Mouse (Mus musculus) testis, adult 2 months (tissue): ENCODE results near the gene Stambpl1. TPM values are rescaled to one million over a fixed set of nuclear protein-coding genes. Genes with fewer than 3 reads are reported as not detected.
A peak's percentile ranks its signal among the peaks of the same experiment; 100 is the strongest.

Experiments
- H3K27ac ChIP-seq: fragments of 200-500 bp; 2 replicates; pipeline ENCODE4 v1.5.1; 2012; ENCODE audit warnings: low read depth, low read length; ENCODE audit not compliant: control insufficient read depth, insufficient read depth
- H3K27me3 ChIP-seq: fragments of 200-500 bp; 2 replicates; pipeline ENCODE4 v1.6.1; 2012; ENCODE audit warnings: mild to moderate bottlenecking, low read length, moderate library complexity; ENCODE audit not compliant: control insufficient read depth, insufficient read depth
- H3K36me3 ChIP-seq: fragments of 200-500 bp; 2 replicates; pipeline ENCODE4 v1.6.1; 2012; ENCODE audit warnings: mild to moderate bottlenecking, low read length; ENCODE audit not compliant: control insufficient read depth, insufficient read depth
- H3K4me1 ChIP-seq: fragments of 200-500 bp; 2 replicates; pipeline ENCODE4 v1.6.1; 2012; ENCODE audit warnings: low read length; ENCODE audit not compliant: control insufficient read depth, insufficient read depth
- H3K4me3 ChIP-seq: fragments of 200-500 bp; 2 replicates; pipeline ENCODE4 v1.5.1; 2012; ENCODE audit warnings: low read depth, mild to moderate bottlenecking, low read length, moderate library complexity, mixed read lengths; ENCODE audit not compliant: control insufficient read depth
- CTCF ChIP-seq: fragments of 200-500 bp; IDR thresholded peaks from 2 replicates; pipeline ENCODE4 v1.5.1; 2012; ENCODE audit warnings: low read depth, mild to moderate bottlenecking, inconsistent platforms, low read length, moderate library complexity; ENCODE audit not compliant: control insufficient read depth, insufficient read depth, insufficient replicate concordance
- POLR2A ChIP-seq: fragments of 200-500 bp; IDR thresholded peaks from 2 replicates; pipeline ENCODE4 v1.6.1; 2012; ENCODE audit warnings: low read depth, mild to moderate bottlenecking, inconsistent platforms, low read length, moderate library complexity; ENCODE audit not compliant: control insufficient read depth
- polyA plus RNA-seq: library from polyadenylated mRNA; depleted of rRNA; stranded (reverse); fragments of >200 nt; gene quantifications from 2 replicates; pipeline ENCODE4 v1.2.3, GENCODE M21; 2012

Gene Stambpl1
- polyA plus RNA-seq, 1 experiment: 38.0 TPM

DNA sequence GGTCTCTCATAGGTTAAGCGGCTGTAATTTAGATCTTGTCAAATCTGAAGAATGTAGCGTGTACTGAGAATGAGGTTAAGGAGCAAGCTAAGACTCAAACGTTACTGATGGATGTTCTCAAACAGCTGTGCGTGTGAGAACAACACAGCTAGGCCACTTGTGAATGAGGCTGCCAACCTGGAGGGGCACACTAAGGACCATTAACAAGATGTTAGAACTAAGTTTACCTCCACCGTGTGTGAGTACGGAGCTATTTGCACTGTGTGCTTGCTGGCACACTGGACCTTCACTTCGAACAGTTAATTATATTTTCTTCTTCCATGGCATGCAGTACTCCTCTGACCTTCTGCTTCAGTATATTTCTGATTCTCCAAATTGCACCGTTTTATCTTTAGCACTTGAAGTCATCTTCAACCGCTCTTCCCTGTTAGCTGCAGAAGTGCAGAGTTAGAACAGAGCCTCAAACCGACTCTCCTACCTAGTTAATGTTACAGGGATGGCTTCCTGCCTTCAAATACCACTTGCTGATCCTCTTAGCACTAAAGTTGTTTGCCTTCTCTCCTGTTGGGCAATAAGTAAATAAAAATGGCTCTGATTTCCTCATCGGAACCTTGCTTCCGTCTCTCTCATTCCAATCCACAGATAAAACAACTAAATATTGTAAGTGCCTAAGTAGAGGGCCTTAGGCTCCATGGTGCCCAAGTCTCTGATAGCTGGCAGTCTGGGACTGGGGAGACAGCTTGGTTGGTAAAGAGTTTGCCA lies 20.6 kb downstream of the Stambpl1 start:
- Histone ChIP-seq H3K4me3 (no peak overlapping the region), H3K27ac (no peak overlapping the region), H3K4me1 (no peaks in the 10 kb centered on the region), H3K36me3 (no peaks in the 10 kb centered on the region), H3K27me3 (no peaks in the 10 kb centered on the region)
- TF ChIP-seq CTCF (no peak), POLR2A (no peak)

DNA sequence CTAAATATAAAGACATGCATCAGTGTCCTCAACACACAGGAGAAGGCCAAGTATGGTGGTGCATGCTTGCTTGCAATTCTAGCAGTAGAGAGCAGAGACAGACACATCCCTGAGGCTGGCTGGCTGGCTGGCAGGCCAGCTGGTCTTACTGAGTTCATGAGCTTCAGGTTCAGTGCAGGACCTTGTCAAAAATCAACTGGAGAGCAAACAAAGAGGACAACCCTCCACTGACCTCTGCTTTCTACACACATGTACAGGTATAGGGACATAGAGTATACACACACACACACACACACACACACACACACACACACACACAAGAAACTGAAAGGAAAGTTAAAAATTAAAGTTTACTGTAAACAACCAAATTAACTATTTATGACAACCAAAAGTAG lies 21.2 kb downstream of the Stambpl1 start:
- no peaks in the 10 kb centered on the region for H3K4me1 ChIP-seq
- no peaks in the 10 kb centered on the region for H3K36me3 ChIP-seq
- TF ChIP-seq POLR2A (no peak), CTCF (no peak)
- no peak overlapping the region for H3K4me3 ChIP-seq
- no peaks in the 10 kb centered on the region for H3K27me3 ChIP-seq
- no peak overlapping the region for H3K27ac ChIP-seq

DNA sequence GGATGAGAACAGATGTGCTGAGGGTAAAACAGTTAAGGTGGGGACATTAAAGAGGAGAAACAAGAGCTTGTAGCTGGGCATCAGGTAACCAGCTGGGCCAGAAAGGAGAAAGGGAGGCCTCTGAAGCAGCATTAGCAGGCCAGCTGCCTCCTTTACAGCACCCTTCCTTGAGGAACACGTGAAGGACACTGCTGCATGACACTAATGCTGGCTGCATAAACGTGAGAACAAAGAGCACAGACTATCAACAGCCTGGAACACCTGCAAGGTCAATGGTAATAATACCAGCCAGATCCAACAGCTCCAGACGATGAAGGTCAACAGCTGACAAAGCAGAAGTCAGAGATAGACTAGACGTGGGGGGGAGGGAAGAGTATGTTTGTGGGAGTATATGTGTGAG lies 22.1 kb downstream of the Stambpl1 start:
- Histone ChIP-seq H3K27me3 (no peaks in the 10 kb centered on the region), H3K27ac (no peak overlapping the region), H3K4me3 (no peak overlapping the region), H3K4me1 (no peaks in the 10 kb centered on the region), H3K36me3 (no peaks in the 10 kb centered on the region)
- no peak for TF ChIP-seq POLR2A
- TF ChIP-seq CTCF: no peak

DNA sequence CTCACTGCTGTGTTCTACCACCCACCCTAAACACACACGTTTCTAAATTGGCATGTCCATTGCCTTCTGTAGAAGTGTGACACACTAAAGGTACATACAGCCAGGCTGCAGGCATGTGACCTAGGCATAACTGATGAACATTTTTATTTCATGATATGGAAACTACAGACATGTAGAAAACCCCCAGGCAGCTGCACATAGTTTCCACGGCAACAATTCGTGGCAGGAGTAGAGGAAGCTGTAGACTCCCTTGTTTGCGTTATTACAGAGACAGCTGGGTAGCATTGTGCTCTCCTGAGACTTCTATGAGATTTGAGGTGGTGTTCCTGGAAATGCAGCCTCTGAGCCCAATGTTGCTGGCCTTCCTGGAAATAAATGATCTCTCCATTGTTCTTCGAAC lies 24.9 kb downstream of the Stambpl1 start:
- TF ChIP-seq POLR2A (no peak), CTCF (no peak)
- no peak overlapping the region for H3K4me3 ChIP-seq

DNA sequence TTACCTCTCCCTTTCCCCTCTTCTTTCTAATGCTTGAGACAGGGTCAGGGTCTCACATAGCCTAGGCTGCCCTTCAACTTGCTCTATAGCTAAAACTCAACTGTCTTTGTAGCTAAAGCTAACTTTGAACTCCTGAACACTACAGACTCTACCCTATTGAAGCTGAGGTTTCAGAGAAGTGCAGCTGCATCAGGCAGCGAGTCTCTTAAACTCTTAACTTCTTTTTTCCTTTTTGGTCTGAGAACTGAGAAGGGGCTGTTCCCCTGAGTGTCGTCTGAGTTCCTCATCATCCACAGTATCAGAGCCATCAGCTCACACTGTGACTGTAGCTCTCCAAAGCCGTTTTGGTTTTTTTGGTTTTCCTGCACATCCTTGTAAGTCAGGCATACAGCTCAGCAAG lies 25.7 kb downstream of the Stambpl1 start:
- Histone ChIP-seq H3K4me3 (peak overlapping the region; percentile 51), H3K4me1 (no peaks in the 10 kb centered on the region), H3K27me3 (no peaks in the 10 kb centered on the region), H3K27ac (no peak overlapping the region), H3K36me3 (no peaks in the 10 kb centered on the region)
- TF ChIP-seq POLR2A: no peak
- TF ChIP-seq CTCF: no peak

More for the DNA sequence above, 24.9 kb downstream of the Stambpl1 start:
- Histone ChIP-seq H3K27me3 (no peaks in the 10 kb centered on the region), H3K36me3 (no peaks in the 10 kb centered on the region), H3K27ac (no peak overlapping the region), H3K4me1 (no peaks in the 10 kb centered on the region)

DNA sequence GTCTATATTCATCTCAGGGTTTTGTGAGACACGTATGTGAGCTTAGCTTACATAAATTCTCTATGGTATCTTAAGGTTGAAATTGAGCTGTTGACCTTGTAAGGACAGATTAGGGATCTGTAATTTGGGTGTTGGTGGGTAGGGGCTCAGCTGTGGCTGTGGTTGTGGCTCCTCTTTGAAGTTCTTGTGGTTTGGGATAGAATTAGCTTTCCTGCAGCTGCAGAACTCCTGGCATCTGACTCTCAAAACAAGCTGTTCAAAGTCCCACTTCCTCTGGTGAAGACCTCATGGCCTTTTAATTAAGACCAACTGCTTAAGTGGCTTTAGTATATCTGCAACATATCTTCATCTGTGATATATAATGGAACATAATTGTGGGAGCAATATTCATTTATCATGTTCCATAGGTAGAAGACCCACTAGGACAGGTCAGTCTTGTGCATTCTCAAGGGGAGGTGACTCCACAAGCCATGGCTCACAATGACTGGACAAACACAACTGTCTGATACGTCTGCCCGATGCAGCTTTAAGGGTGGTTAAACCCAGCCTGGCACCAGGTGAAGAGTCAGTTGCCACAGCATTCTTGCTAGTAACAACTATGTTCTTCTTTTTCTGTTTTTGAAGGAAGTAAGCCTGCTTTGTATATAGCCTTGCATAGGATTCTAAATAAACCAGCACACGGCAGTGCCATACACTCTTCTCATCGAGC lies 27.4 kb downstream of the Stambpl1 start:
- no peaks in the 10 kb centered on the region for H3K27me3 ChIP-seq

DNA sequence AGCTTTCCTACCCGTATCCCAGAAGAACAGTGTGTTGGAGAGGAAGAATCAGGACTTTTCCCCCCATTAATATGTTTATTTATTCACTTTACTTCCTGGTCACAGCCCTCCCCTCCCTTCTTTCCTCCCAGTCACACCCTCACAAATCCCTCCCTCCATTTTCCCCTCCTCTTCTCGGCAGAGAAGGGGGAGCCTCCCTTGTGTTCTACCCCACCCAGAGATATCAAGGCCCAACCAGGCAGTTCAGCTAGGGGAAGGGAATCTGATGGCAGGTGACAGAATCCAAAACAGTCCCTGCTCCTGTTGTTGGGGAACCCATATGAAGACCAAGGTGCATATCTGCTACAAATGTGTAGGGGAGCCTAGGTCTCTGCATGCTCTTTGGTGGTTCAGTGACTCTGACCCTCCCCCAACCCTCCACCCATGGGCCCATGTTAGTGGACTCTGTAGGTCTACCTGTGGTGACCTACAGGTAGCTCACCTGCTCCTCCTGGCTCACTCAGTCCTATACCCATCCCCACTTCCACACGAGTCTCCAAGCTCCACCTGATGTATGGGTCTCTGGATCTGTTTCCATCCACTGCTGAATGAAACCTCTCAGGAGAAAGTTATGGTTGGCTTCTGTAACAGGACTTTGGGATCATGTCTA lies 28.8 kb downstream of the Stambpl1 start:
- Histone ChIP-seq H3K27ac (no peak overlapping the region), H3K4me3 (no peak overlapping the region), H3K4me1 (no peaks in the 10 kb centered on the region), H3K27me3 (no peaks in the 10 kb centered on the region), H3K36me3 (no peaks in the 10 kb centered on the region)
- TF ChIP-seq CTCF: no peak
- no peak for TF ChIP-seq POLR2A

More for the DNA sequence above, 27.4 kb downstream of the Stambpl1 start:
- TF ChIP-seq CTCF (no peak), POLR2A (no peak)
- Histone ChIP-seq H3K4me1 (no peaks in the 10 kb centered on the region), H3K36me3 (no peaks in the 10 kb centered on the region), H3K27ac (no peak overlapping the region), H3K4me3 (peak overlapping the region; percentile 15; the same call in 1 of the 2 replicates)
